8 mouse cellular contexts compared by ENCODE assay signal in the genomic region with DNA sequence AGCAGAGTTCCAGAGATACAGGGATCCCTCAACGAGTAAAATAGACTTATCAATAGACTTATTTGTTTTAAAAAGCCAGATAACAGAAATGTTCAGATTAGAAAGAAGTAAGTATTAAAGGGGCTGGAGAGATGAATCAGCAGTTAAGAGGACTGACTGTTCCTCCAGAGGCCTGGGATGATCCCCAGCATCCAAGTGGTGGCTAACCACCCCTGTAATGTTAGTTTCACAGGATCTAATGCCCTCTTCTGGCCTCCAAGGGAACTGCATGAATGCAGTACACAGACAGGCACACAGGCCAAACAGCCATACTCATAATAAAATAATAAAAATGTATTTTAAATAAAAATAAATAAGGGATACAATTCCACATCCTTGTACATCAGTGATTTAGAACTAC. TPM values are rescaled to one million over a fixed set of nuclear protein-coding genes. Genes with fewer than 3 reads are reported as not detected.
DNase-seq lines count a peak whose midpoint lies in the region; ATAC-seq and TF ChIP-seq lines count a peak whose summit lies in the region.

No protein-coding gene starts in this region.

- 0 out of 2 replicates have a peak, but pooled peaks have one; percentile 20 for TF ChIP-seq CTCF in bone marrow macrophage, adult 2 months (IDR thresholded peaks at IDR 0.05; ENCODE audit: low read depth, low read length)

- no peak for ATAC-seq in limb, embryonic 14.5 days (ENCODE audit: low FRiP score, low read depth)

- no peak overlapping the region for H3K4me2 ChIP-seq in limb, embryonic 14.5 days (replicated peaks; ENCODE audit: low read depth, low read length, severe bottlenecking)

- no peaks in the 10 kb centered on the region for H3K36me3 ChIP-seq in heart, embryonic 10.5 days
- H3K36me3 ChIP-seq in limb, embryonic 14.5 days (ENCODE audit: control insufficient read depth, insufficient read depth, low read length): peaks cover 6% of the 10 kb centered on the region

- DNase-seq in heart, postnatal 4 days: peak; percentile 28
- no peak for DNase-seq in heart, embryonic 10.5 days (ENCODE audit: low spot score)
- peak; percentile 64 for DNase-seq in CD4-positive, CD25-positive, alpha-beta regulatory T cell, adult 2 months (ENCODE audit: low read depth, low spot score)
- DNase-seq in limb, embryonic 14.5 days (ENCODE audit: low spot score): peak; percentile 16
- peak; percentile 64 for DNase-seq in thymus, postnatal 4 days
- no peak for DNase-seq in layer of hippocampus, adult 9-10 months (ENCODE audit: low spot score)
- no peak for DNase-seq in ovary, postnatal 36 days (ENCODE audit: low spot score)

- TF ChIP-seq POLR2A in bone marrow macrophage, adult 2 months (IDR thresholded peaks at IDR 0.05; ENCODE audit: borderline replicate concordance, low read depth, low read length): no peak
- TF ChIP-seq POLR2A in limb, embryonic 14.5 days (IDR thresholded peaks at IDR 0.05; ENCODE audit: borderline replicate concordance, extremely low read depth, insufficient read depth, insufficient read length): no peak

- no peak overlapping the region for H3K4me3 ChIP-seq in heart, embryonic 10.5 days
- no peak overlapping the region for H3K4me3 ChIP-seq in bone marrow macrophage, adult 2 months (ENCODE audit: insufficient read depth, low read length)
- no peak overlapping the region for H3K4me3 ChIP-seq in limb, embryonic 14.5 days (replicated peaks; ENCODE audit: low read length)

- no peaks in the 10 kb centered on the region for H3K27me3 ChIP-seq in heart, embryonic 10.5 days (ENCODE audit: insufficient read depth, poor library complexity, severe bottlenecking)
- H3K27me3 ChIP-seq in limb, embryonic 14.5 days (ENCODE audit: control insufficient read depth, insufficient read depth, low read length): no peaks in the 10 kb centered on the region

- no peak overlapping the region for H3K27ac ChIP-seq in heart, embryonic 10.5 days
- H3K27ac ChIP-seq in bone marrow macrophage, adult 2 months (ENCODE audit: insufficient read depth, low read depth, low read length): no peak overlapping the region
- no peak overlapping the region for H3K27ac ChIP-seq in limb, embryonic 14.5 days (replicated peaks; ENCODE audit: low read depth, low read length)

- 0 out of 2 replicates have a peak, but pooled peaks cover 2% of the 10 kb centered on the region for H3K4me1 ChIP-seq in heart, embryonic 10.5 days
- peaks cover 10% of the 10 kb centered on the region for H3K4me1 ChIP-seq in bone marrow macrophage, adult 2 months (ENCODE audit: control insufficient read depth, insufficient read depth, low read length)
- peaks cover 8% of the 10 kb centered on the region; the same call in 1 of the 2 replicates for H3K4me1 ChIP-seq in limb, embryonic 14.5 days (ENCODE audit: control insufficient read depth, insufficient read depth, low read length)

- H3K9me3 ChIP-seq in heart, embryonic 10.5 days: no peaks in the 10 kb centered on the region
- H3K9me3 ChIP-seq in limb, embryonic 14.5 days (ENCODE audit: control insufficient read depth, low read length): no peaks in the 10 kb centered on the region

- H3K9ac ChIP-seq in limb, embryonic 14.5 days (ENCODE audit: low read depth, low read length, severe bottlenecking): no peak overlapping the region

- WGBS in heart, embryonic 10.5 days: 46% methylated on average over 1 of the region's 1 CpGs
- WGBS in limb, embryonic 14.5 days: 53% methylated on average over 1 of the region's 1 CpGs

RNA-seq across cellular contexts. Expression of a gene that starts 7.4 kb away (rescaled TPM):
- 10 to 100 TPM; 12.8 to 13.2 TPM for total RNA-seq in heart, postnatal 4 days (2021)
- polyA plus RNA-seq in heart, embryonic 10.5 days (2016; fragmentation: Nextera tagmentation; extraction: Ambion mirVana): 14.3 and 14.9 TPM in 2 replicates
- not detected in 2 replicates for polyA plus RNA-seq in bone marrow macrophage, adult 2 months (2012; ENCODE audit: insufficient read depth, insufficient read length, missing spikeins)
- 32.8 and 38.3 TPM in 2 replicates for polyA plus RNA-seq in limb, embryonic 14.5 days (2012; rRNA removed)
- polyA plus RNA-seq in limb, embryonic 14.5 days (2014; fragmentation: Nextera tagmentation; extraction: Ambion mirVana): 49.0 and 54.3 TPM in 2 replicates

RNA-seq across cellular contexts. Expression of a gene that starts 21.8 kb away (rescaled TPM):
- total RNA-seq in heart, postnatal 4 days (2021): 1 to 10 TPM; 4.6 to 5.6 TPM
- polyA plus RNA-seq in heart, embryonic 10.5 days (2016; fragmentation: Nextera tagmentation; extraction: Ambion mirVana): 6.0 and 8.9 TPM in 2 replicates
- polyA plus RNA-seq in bone marrow macrophage, adult 2 months (2012; ENCODE audit: insufficient read depth, insufficient read length, missing spikeins): 0.20 TPM in 1 of 2 replicates, not detected in the other
- 5.7 and 5.9 TPM in 2 replicates for polyA plus RNA-seq in limb, embryonic 14.5 days (2012; rRNA removed)
- 18.8 and 21.1 TPM in 2 replicates for polyA plus RNA-seq in limb, embryonic 14.5 days (2014; fragmentation: Nextera tagmentation; extraction: Ambion mirVana)

RNA-seq across cellular contexts. Expression of a gene that starts 51.0 kb away (rescaled TPM):
- under 1 TPM; 0.52 to 0.64 TPM for total RNA-seq in heart, postnatal 4 days (2021)
- 0.12 and 0.57 TPM in 2 replicates for polyA plus RNA-seq in heart, embryonic 10.5 days (2016; fragmentation: Nextera tagmentation; extraction: Ambion mirVana)
- not detected in 2 replicates for polyA plus RNA-seq in bone marrow macrophage, adult 2 months (2012; ENCODE audit: insufficient read depth, insufficient read length, missing spikeins)
- polyA plus RNA-seq in limb, embryonic 14.5 days (2012; rRNA removed): 0.26 and 0.50 TPM in 2 replicates
- polyA plus RNA-seq in limb, embryonic 14.5 days (2014; fragmentation: Nextera tagmentation; extraction: Ambion mirVana): 0.30 and 0.35 TPM in 2 replicates

Comparison
In these comparisons a context has a peak if more than half of its experiments do, and no peak if none do; other contexts are left out.
1. DNase-seq: peak in heart, postnatal 4 days (single experiment), CD4-positive, CD25-positive, alpha-beta regulatory T cell, adult 2 months (single experiment), limb, embryonic 14.5 days (single experiment) and thymus, postnatal 4 days (single experiment); none in heart, embryonic 10.5 days (single experiment), layer of hippocampus, adult 9-10 months (single experiment) and ovary, postnatal 36 days (single experiment).
2. RNA of a gene that starts 7.4 kb away (polyA plus RNA-seq): 32.8 to 54.3 TPM in limb, embryonic 14.5 days and 14.3 to 14.9 TPM in heart, embryonic 10.5 days; not detected in bone marrow macrophage, adult 2 months; every median in the first group is over 10 times any median in the second.